ENCODE assay signal across 11 mouse cellular contexts in genomic region chr3:87152111-87152738, GRCm38 (mm10). TPM values are rescaled to one million over a fixed set of nuclear protein-coding genes. Genes with fewer than 3 reads are reported as not detected.
DNase-seq lines count a peak whose midpoint lies in the region; ATAC-seq and TF ChIP-seq lines count a peak whose summit lies in the region.
"Had no signal": no experiment of that assay in that cellular context is flagged by ENCODE, and none has a peak within 500 bp of the region (broad histone marks: within the 10 kb centered on the region; RNA-seq: fewer than 3 reads in every experiment).

No protein-coding gene starts in this region.

- H3K27me3 ChIP-seq in heart, embryonic 15.5 days: no peaks in the 10 kb centered on the region
- no peaks in the 10 kb centered on the region for H3K27me3 ChIP-seq in forebrain, embryonic 16.5 days (replicated peaks; ENCODE audit: control insufficient read depth, insufficient read depth, low read length)
- H3K27me3 ChIP-seq in limb, embryonic 14.5 days (ENCODE audit: control insufficient read depth, insufficient read depth, low read length): no peaks in the 10 kb centered on the region

- TF ChIP-seq POLR2A in limb, embryonic 14.5 days (IDR thresholded peaks at IDR 0.05; ENCODE audit: borderline replicate concordance, extremely low read depth, insufficient read depth, insufficient read length): no peak

- H3K27ac ChIP-seq in heart, embryonic 15.5 days: peak overlapping the region; percentile 92
- H3K27ac ChIP-seq in forebrain, embryonic 16.5 days (ENCODE audit: low read length): peak overlapping the region; percentile 39; the same call in 1 of the 2 replicates
- H3K27ac ChIP-seq in limb, embryonic 14.5 days (replicated peaks; ENCODE audit: low read depth, low read length): peak overlapping the region; percentile 98
- H3K27ac ChIP-seq: macrophage had no signal

- WGBS in heart, embryonic 15.5 days: 65% methylated on average over 4 of the region's 4 CpGs
- 74% methylated on average over 4 of the region's 4 CpGs for WGBS in forebrain, embryonic 16.5 days
- 81% methylated on average over 4 of the region's 4 CpGs for WGBS in limb, embryonic 14.5 days

- no peak overlapping the region for H3K4me3 ChIP-seq in heart, embryonic 15.5 days
- no peak overlapping the region for H3K4me3 ChIP-seq in forebrain, embryonic 16.5 days (replicated peaks; ENCODE audit: low read length)
- no peak overlapping the region for H3K4me3 ChIP-seq in limb, embryonic 14.5 days (replicated peaks; ENCODE audit: low read length)
- H3K4me3 ChIP-seq: erythroblast, embryonic 14.5 days had no signal

- DNase-seq in heart, adult 8-10 months (ENCODE audit: low spot score): no peak
- peak; percentile 56 for DNase-seq in NIH3T3 (ENCODE audit: low read depth)
- DNase-seq in limb, embryonic 14.5 days (ENCODE audit: low spot score): no peak
- no peak for DNase-seq in frontal cortex, postnatal 25 days (ENCODE audit: low spot score in 2 of 2)
- no peak for DNase-seq in thymus, adult 18-20 months
- no peak for DNase-seq in spleen, postnatal 4 days (ENCODE audit: low spot score in 2 of 2)
- DNase-seq: right cerebral cortex, adult 18-20 months had no signal

- H3K9me3 ChIP-seq in heart, embryonic 15.5 days (replicated peaks): no peaks in the 10 kb centered on the region
- no peaks in the 10 kb centered on the region for H3K9me3 ChIP-seq in forebrain, embryonic 16.5 days (ENCODE audit: control insufficient read depth, low read length)
- no peaks in the 10 kb centered on the region for H3K9me3 ChIP-seq in limb, embryonic 14.5 days (ENCODE audit: control insufficient read depth, low read length)

- no peaks in the 10 kb centered on the region for H3K36me3 ChIP-seq in heart, embryonic 15.5 days
- H3K36me3 ChIP-seq in forebrain, embryonic 16.5 days (ENCODE audit: control insufficient read depth, insufficient read depth): no peaks in the 10 kb centered on the region
- peaks cover under 1% of the 10 kb centered on the region; the same call in 1 of the 2 replicates for H3K36me3 ChIP-seq in limb, embryonic 14.5 days (ENCODE audit: control insufficient read depth, insufficient read depth, low read length)

- no peak for ATAC-seq in heart, embryonic 15.5 days (replicated peaks; ENCODE audit: insufficient number of reproducible peaks, insufficient read depth, low FRiP score, low read depth)
- ATAC-seq in forebrain, embryonic 16.5 days: no peak
- no peak for ATAC-seq in limb, embryonic 14.5 days (ENCODE audit: low FRiP score, low read depth)

- H3K4me2 ChIP-seq in heart, embryonic 15.5 days: no peak overlapping the region
- H3K4me2 ChIP-seq in forebrain, embryonic 16.5 days (ENCODE audit: low read length): no peak overlapping the region
- no peak overlapping the region for H3K4me2 ChIP-seq in limb, embryonic 14.5 days (replicated peaks; ENCODE audit: low read depth, low read length, severe bottlenecking)

- H3K4me1 ChIP-seq in heart, embryonic 15.5 days (replicated peaks): peaks cover 70% of the 10 kb centered on the region
- H3K4me1 ChIP-seq in forebrain, embryonic 16.5 days (replicated peaks; ENCODE audit: control insufficient read depth, insufficient read depth, low read length): peaks cover 47% of the 10 kb centered on the region
- H3K4me1 ChIP-seq in limb, embryonic 14.5 days (ENCODE audit: control insufficient read depth, insufficient read depth, low read length): peaks cover 78% of the 10 kb centered on the region

- no peak overlapping the region for H3K9ac ChIP-seq in heart, embryonic 15.5 days
- H3K9ac ChIP-seq in forebrain, embryonic 16.5 days (replicated peaks; ENCODE audit: low read depth, low read length): no peak overlapping the region
- no peak overlapping the region for H3K9ac ChIP-seq in limb, embryonic 14.5 days (ENCODE audit: low read depth, low read length, severe bottlenecking)

RNA-seq across cellular contexts. Expression of gene Kirrel, which starts 22.3 kb away (rescaled TPM):
- 9.0 and 13.1 TPM in 2 replicates for polyA plus RNA-seq in heart, embryonic 15.5 days (2015; fragmentation: Nextera tagmentation; extraction: Ambion mirVana)
- 1 to 10 TPM; 4.8 to 5.5 (median 5.1) TPM for total RNA-seq in heart, adult 8-10 months (2022)
- 3.7 and 4.6 TPM in 2 replicates for polyA plus RNA-seq in forebrain, embryonic 16.5 days (2015; fragmentation: Nextera tagmentation; extraction: Ambion mirVana)
- polyA plus RNA-seq in limb, embryonic 14.5 days (2012; rRNA removed): 46.6 and 57.2 TPM in 2 replicates
- polyA plus RNA-seq in limb, embryonic 14.5 days (2014; fragmentation: Nextera tagmentation; extraction: Ambion mirVana): 11.3 and 15.8 TPM in 2 replicates
- polyA plus RNA-seq: erythroblast, embryonic 14.5 days; macrophage had no signal

Comparison
In these comparisons a context has a peak if more than half of its experiments do, and no peak if none do; other contexts are left out.
1. H3K27ac ChIP-seq: peak in every context shown above with its lines; median percentile 98 in limb, embryonic 14.5 days; 92 in heart, embryonic 15.5 days; 39 in forebrain, embryonic 16.5 days.